Mouse (Mus musculus) heart, embryonic 10.5 days (tissue): ENCODE measurements around the gene Ccdc78. TPM values are rescaled to one million over a fixed set of nuclear protein-coding genes. Genes with fewer than 3 reads are reported as not detected.
A peak's percentile ranks its signal among the peaks of the same experiment; 100 is the strongest.

Experiments used
- DNase-seq: peaks from one replicate; pipeline ENCODE4 v3.0.0-alpha.2; 2017; ENCODE audit warnings: low spot score
- H3K27ac ChIP-seq: fragments of 300-500 bp; sonication (generic); 2 replicates; pipeline ENCODE4 v1.5.1; 2016; ENCODE audit warnings: mild to moderate bottlenecking
- H3K27me3 ChIP-seq: fragments of 300-500 bp; sonication (generic); 2 replicates; pipeline ENCODE4 v1.6.1; 2016; ENCODE audit warnings: mild to moderate bottlenecking; ENCODE audit not compliant: poor library complexity, insufficient read depth, severe bottlenecking
- H3K36me3 ChIP-seq: fragments of 300-500 bp; sonication (generic); 2 replicates; pipeline ENCODE4 v1.6.1; 2016; ENCODE audit warnings: mild to moderate bottlenecking, moderate library complexity
- H3K4me1 ChIP-seq: fragments of 300-500 bp; sonication (generic); 2 replicates; pipeline ENCODE4 v1.6.1; 2016; ENCODE audit warnings: mild to moderate bottlenecking
- H3K4me3 ChIP-seq: fragments of 300-500 bp; sonication (generic); 2 replicates; pipeline ENCODE4 v1.5.1; 2016; ENCODE audit warnings: mild to moderate bottlenecking, moderate library complexity
- H3K9me3 ChIP-seq: fragments of 300-500 bp; sonication (generic); 2 replicates; pipeline ENCODE4 v1.6.1; 2016; ENCODE audit warnings: mild to moderate bottlenecking, moderate library complexity
- whole genome bisulfite sequencing: fragments of 180-500 bp; shearing (Covaris S2); methylation state at CpG from one replicate; pipeline ENCODE4 v1.1.7; 2016; 5-methylcytosine and 5-hydroxymethylcytosine counted together
- polyA plus RNA-seq: library from polyadenylated mRNA; unstranded; fragments of >200 nt; fragmentation: Nextera tagmentation; extraction: Ambion mirVana; gene quantifications from 2 replicates; pipeline ENCODE4 v1.2.1, GENCODE M21; 2016

Ccdc78 gene
- polyA plus RNA-seq, 1 experiment from 2014 or later = 0.18 TPM

- Histone ChIP-seq H3K27ac (no peak overlapping the region), H3K36me3 (no peaks in the 10 kb centered on the region), H3K4me1 (peaks cover 13% of the 10 kb centered on the region), H3K27me3 (peaks cover 8% of the 10 kb centered on the region; the same call in 1 of the 2 replicates), H3K9me3 (no peaks in the 10 kb centered on the region), H3K4me3 (no peak overlapping the region)
- WGBS = 70% methylated on average over 8 of the region's 8 CpGs
- no peak for DNase-seq
Observed at GRCm38 (mm10) chr17:25760148-25760547, 26.2 kb upstream of the Ccdc78 start.

DNA sequence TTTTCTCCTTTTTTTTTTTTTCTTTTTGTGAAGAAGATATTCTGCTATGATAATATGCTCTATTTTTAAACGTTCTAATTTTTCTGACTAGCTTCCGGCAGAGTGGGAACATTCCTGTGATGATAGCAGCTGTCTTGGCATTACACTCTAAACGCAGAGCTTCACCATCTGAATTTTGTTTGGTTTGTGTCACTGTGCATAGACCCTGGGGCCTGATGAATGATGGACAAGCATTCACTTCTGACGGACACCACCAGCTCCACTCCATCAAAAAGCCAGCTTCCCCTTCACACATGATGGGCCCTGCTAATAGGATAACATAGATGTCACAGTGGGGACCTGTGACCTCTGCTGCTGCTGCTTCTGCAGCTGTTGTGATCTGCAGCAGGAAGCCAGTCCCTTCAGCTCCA, 24.8 kb upstream of the Ccdc78 start:
- WGBS = 34% methylated on average over 4 of the region's 4 CpGs
- Histone ChIP-seq H3K36me3 (no peaks in the 10 kb centered on the region), H3K4me3 (no peak overlapping the region), H3K27ac (no peak overlapping the region), H3K4me1 (peaks cover under 1% of the 10 kb centered on the region; the same call in 1 of the 2 replicates), H3K27me3 (peaks cover 11% of the 10 kb centered on the region; the same call in 1 of the 2 replicates), H3K9me3 (no peaks in the 10 kb centered on the region)
- no peak for DNase-seq

DNA sequence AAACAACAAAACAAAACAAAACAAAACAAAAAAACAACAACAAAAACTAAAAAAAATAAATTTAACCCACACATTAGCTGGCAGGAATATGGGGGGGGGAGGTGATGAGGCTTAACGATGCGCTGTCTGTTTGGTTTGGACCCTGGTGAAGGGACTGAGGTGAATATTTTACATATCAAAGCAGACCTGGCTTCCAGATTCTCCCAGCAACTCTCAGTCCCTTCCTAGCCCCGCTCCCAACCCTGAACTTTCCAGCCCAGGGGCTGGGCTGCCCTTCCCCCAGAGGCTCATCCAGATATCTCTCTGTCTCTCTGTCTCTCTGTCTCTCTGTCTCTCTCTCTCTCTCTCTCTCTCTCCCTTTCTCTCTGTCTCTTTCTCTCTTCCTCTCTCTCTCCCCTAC, 23.8 kb upstream of the Ccdc78 start:
- Histone ChIP-seq H3K4me3 (no peak overlapping the region), H3K9me3 (no peaks in the 10 kb centered on the region), H3K4me1 (no peaks in the 10 kb centered on the region), H3K27ac (no peak overlapping the region), H3K36me3 (no peaks in the 10 kb centered on the region), H3K27me3 (peaks cover 16% of the 10 kb centered on the region; the same call in 1 of the 2 replicates)
- 30% methylated on average over 3 of the region's 3 CpGs for WGBS
- no peak for DNase-seq

DNA sequence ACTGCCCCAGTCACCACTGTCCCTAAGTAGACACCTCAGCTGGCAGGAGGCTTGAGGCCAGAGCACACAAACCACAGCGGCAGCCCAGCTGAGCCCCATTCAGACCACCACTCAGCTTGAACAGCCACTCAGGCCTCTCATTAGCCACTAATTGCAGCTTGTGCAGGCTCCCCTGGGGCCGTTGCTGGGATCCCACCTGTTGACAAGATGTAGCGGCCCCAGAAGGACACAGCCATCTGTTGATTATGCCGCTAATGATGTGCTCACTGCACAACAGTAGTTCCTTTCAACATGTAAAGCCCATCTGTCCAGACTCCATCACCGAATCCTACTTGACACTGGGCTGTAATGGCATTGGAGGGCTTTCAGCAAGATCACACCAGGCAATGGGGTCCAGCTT, 20.5 kb upstream of the Ccdc78 start:
- Histone ChIP-seq H3K27ac (no peak overlapping the region), H3K4me3 (no peak overlapping the region), H3K27me3 (peaks cover 33% of the 10 kb centered on the region; the same call in 1 of the 2 replicates), H3K36me3 (no peaks in the 10 kb centered on the region), H3K4me1 (no peaks in the 10 kb centered on the region), H3K9me3 (no peaks in the 10 kb centered on the region)
- DNase-seq = no peak
- WGBS = 59% methylated on average over 5 of the region's 5 CpGs

- H3K36me3 ChIP-seq = no peaks in the 10 kb centered on the region
- no peak overlapping the region for H3K27ac ChIP-seq
- DNase-seq = no peak
- H3K9me3 ChIP-seq = no peaks in the 10 kb centered on the region
- WGBS = 60% methylated on average over 9 of the region's 9 CpGs
- H3K27me3 ChIP-seq = peaks cover 33% of the 10 kb centered on the region; the same call in 1 of the 2 replicates
- H3K4me1 ChIP-seq = peaks cover 8% of the 10 kb centered on the region
- H3K4me3 ChIP-seq = no peak overlapping the region
Observed at GRCm38 (mm10) chr17:25769331-25769730, 17.0 kb upstream of the Ccdc78 start.

- DNase-seq = peak; percentile 99
- Histone ChIP-seq H3K4me1 (peaks cover 17% of the 10 kb centered on the region), H3K9me3 (no peaks in the 10 kb centered on the region), H3K4me3 (peak within 1 kb of the TSS; percentile 86), H3K36me3 (peaks cover 26% of the 10 kb centered on the region), H3K27me3 (peaks cover 13% of the 10 kb centered on the region; the same call in 1 of the 2 replicates), H3K27ac (peak within 1 kb of the TSS; percentile 93)
- under 1% methylated on average over 37 of the region's 37 CpGs for WGBS
Observed at GRCm38 (mm10) chr17:25773549-25774120, 12.7 kb upstream of the Ccdc78 start, which contains the start of gene Narfl. TSS of gene Narfl (plus strand) at chr17:25773776.

- DNase-seq = no peak
- Histone ChIP-seq H3K36me3 (peaks cover 43% of the 10 kb centered on the region), H3K4me1 (peaks cover 17% of the 10 kb centered on the region), H3K4me3 (no peak overlapping the region), H3K9me3 (no peaks in the 10 kb centered on the region), H3K27ac (no peak overlapping the region), H3K27me3 (no peaks in the 10 kb centered on the region)
- 76% methylated on average over 10 of the region's 10 CpGs for WGBS
Observed at GRCm38 (mm10) chr17:25775318-25776062, 10.9 kb upstream of the Ccdc78 start.

GRCm38 (mm10) chr17:25777948-25778347, 8.4 kb upstream of the Ccdc78 start:
- peaks cover 67% of the 10 kb centered on the region for H3K36me3 ChIP-seq
- no peak for DNase-seq
- no peak overlapping the region for H3K27ac ChIP-seq
- 92% methylated on average over 5 of the region's 5 CpGs for WGBS
- no peak overlapping the region for H3K4me3 ChIP-seq
- no peaks in the 10 kb centered on the region for H3K9me3 ChIP-seq
- H3K4me1 ChIP-seq = peaks cover 19% of the 10 kb centered on the region
- H3K27me3 ChIP-seq = no peaks in the 10 kb centered on the region

GRCm38 (mm10) chr17:25781339-25781738, 5.0 kb upstream of the Ccdc78 start:
- Histone ChIP-seq H3K27ac (no peak overlapping the region), H3K4me1 (peaks cover 22% of the 10 kb centered on the region), H3K36me3 (peaks cover 73% of the 10 kb centered on the region), H3K9me3 (no peaks in the 10 kb centered on the region), H3K4me3 (no peak overlapping the region), H3K27me3 (no peaks in the 10 kb centered on the region)
- no peak for DNase-seq
- 81% methylated on average over 6 of the region's 6 CpGs for WGBS

DNA sequence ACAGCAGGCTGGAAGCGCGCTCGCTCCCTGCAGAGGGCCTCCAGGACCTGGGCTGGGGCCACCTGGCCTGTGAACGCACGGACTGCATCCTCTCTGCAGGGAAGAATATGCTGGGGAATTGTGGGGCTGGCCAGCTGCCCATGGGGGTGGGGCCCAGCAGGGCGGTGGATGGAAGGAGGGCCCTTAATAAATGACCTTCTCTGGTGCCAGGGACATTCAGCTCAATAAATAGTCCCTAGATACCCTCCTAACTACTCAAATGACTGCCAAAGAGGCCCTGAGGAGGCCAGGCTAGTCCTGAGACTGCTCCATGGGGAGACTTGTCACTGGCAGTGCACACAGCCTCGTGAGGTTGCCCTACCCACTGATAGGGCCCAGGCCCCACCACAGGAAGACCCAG, 3.3 kb upstream of the Ccdc78 start:
- H3K4me1 ChIP-seq = peaks cover 26% of the 10 kb centered on the region
- H3K27ac ChIP-seq = no peak overlapping the region
- H3K4me3 ChIP-seq = no peak overlapping the region
- H3K9me3 ChIP-seq = no peaks in the 10 kb centered on the region
- DNase-seq = no peak
- 80% methylated on average over 7 of the region's 7 CpGs for WGBS
- H3K36me3 ChIP-seq = peaks cover 72% of the 10 kb centered on the region
- no peaks in the 10 kb centered on the region for H3K27me3 ChIP-seq

GRCm38 (mm10) chr17:25783861-25784574, 2.4 kb upstream of the Ccdc78 start:
- Histone ChIP-seq H3K27ac (peak overlapping the region; percentile 91; the same call in 1 of the 2 replicates), H3K4me1 (peaks cover 26% of the 10 kb centered on the region), H3K9me3 (no peaks in the 10 kb centered on the region), H3K4me3 (peak overlapping the region; percentile 70), H3K27me3 (no peaks in the 10 kb centered on the region), H3K36me3 (peaks cover 70% of the 10 kb centered on the region)
- WGBS = 87% methylated on average over 15 of the region's 15 CpGs
- no peak for DNase-seq

GRCm38 (mm10) chr17:25785281-25785745, 1.1 kb upstream of the Ccdc78 start, which contains the start of gene Haghl:
TSS of gene Haghl (minus strand) at chr17:25785673.
- Histone ChIP-seq H3K36me3 (peaks cover 69% of the 10 kb centered on the region), H3K4me1 (peaks cover 26% of the 10 kb centered on the region), H3K27ac (peak within 1 kb of the TSS; percentile 91), H3K27me3 (no peaks in the 10 kb centered on the region), H3K9me3 (no peaks in the 10 kb centered on the region), H3K4me3 (peak within 1 kb of the TSS; percentile 70)
- WGBS = under 1% methylated on average over 23 of the region's 23 CpGs
- peak; percentile 98 for DNase-seq
